Mouse (Mus musculus) bone marrow, adult 2 months (tissue): ENCODE measurements around the gene Ppia.
"Not testable (repeated sequence)": the region's sequence is repeated elsewhere in the genome, so short reads cannot be mapped to it uniquely, and the experiment has no call there.

Experiments used
- CTCF ChIP-seq: fragments of 200-500 bp; IDR thresholded peaks from 2 replicates; pipeline ENCODE4 v1.5.1; 2011; ENCODE audit warnings: low read length, control low read depth; ENCODE audit not compliant: control insufficient read depth, insufficient read depth
- POLR2A ChIP-seq: fragments of 200-500 bp; IDR thresholded peaks from 2 replicates; pipeline ENCODE4 v1.6.1; 2011; ENCODE audit warnings: low read depth, mild to moderate bottlenecking, control low read depth, low read length, borderline replicate concordance; ENCODE audit not compliant: control insufficient read depth

- not testable (repeated sequence) for TF ChIP-seq POLR2A, CTCF
Measured at GRCm38 (mm10) chr11:6367986-6368385, 47.3 kb upstream of the Ppia start.
